Mouse (Mus musculus) colon, adult 2 months (tissue): ENCODE results near the gene Jarid2. TPM values are rescaled to one million over a fixed set of nuclear protein-coding genes. Genes with fewer than 3 reads are reported as not detected.

Source experiments
- polyA plus RNA-seq: library from polyadenylated mRNA; depleted of rRNA; stranded (reverse); fragments of >200 nt; gene quantifications from 2 replicates; pipeline ENCODE4 v1.2.3, GENCODE M21; 2012; rRNA removed

Jarid2 gene
- polyA plus RNA-seq: 10.0 and 10.5 TPM in 2 replicates

DNA sequence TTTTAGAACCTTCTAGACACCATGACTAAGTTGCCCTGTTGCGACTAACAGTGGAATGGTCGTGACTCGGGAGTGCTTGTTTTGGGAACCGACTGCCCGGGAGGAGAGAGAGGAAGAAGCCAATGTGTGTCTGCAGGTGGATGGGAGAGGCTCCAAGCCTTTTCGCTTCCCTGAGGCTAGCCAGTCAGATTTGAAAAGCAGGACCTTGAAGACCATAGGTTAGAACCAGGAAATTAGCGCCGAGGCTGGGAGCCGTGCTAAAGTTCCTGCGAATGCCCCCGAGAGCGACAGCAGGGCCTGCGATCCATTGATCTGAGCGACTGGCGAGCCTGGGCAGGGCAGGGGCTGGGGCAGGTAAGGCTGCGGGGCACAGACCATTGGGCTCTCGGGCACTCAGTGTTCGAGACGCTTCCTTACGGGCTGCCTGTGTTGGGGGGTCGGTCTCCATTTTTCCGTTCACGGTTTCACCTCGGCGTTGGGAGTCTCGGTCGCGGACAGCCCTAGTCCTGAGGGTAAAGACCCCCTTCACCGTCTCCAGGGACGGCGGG lies at the start of gene Jarid2:
TSS of gene Jarid2 (plus strand) at position 51 of the 548 bp plus-strand sequence.

